Mouse (Mus musculus): Measurements from ENCODE around the gene Pik3r1.

DNA sequence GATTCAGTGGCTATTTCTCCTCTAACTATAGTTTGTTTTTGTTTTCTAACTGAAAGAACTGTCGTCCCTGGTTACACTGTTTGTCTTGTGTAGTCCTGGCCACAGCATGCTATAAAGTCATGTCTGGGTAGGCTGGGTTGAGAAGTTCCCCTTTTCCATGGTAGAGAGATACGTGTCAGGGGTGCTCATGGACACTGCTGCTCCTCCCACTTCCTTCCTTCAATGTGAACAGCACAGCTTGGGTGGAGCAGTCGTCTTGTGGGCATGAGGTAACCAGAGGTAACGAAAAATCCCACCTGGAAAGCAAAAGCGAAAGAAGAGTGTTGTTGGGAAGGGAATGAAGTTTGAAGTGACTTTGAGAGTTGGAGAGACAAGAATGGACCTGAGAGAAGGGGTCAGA lies 104.0 kb downstream of the Pik3r1 start:
- TF ChIP-seq CTCF (IDR thresholded peaks at IDR 0.05; ENCODE audit: insufficient read depth, low read length) = no peak
- no peak for TF ChIP-seq POLR2A (IDR thresholded peaks at IDR 0.05; ENCODE audit: borderline replicate concordance, extremely low read depth, low read depth, low read length)
